Mouse (Mus musculus) kidney, embryonic 14.5 days (tissue): ENCODE measurements at regions not wholly inside any gene's neighbourhood (a gene's known extent, or its start where the extent isn't known, plus 50 kb on each side); places are given as distances from the start of the nearest gene placed in this dataset.

ENCODE experiments used
- ATAC-seq: fragments of 200-750 bp; cut with Nextera tagmentation; 2 replicates; pipeline ENCODE4 v1.8.0; 2017; ENCODE audit warnings: moderate number of reproducible peaks, mild to moderate bottlenecking, moderate TSS enrichment, moderate library complexity; ENCODE audit not compliant: low FRiP score, low TSS enrichment
- H3K27ac ChIP-seq: fragments of 300-500 bp; sonication (generic); 2 replicates; pipeline ENCODE4 v1.5.1; 2014; ENCODE audit warnings: low read depth, mild to moderate bottlenecking, low read length, moderate library complexity, mixed read lengths
- H3K27me3 ChIP-seq: fragments of 300-500 bp; sonication (generic); 2 replicates; pipeline ENCODE4 v1.6.1; 2014; ENCODE audit warnings: mild to moderate bottlenecking, low read length; ENCODE audit not compliant: control insufficient read depth, insufficient read depth
- H3K36me3 ChIP-seq: fragments of 300-500 bp; sonication (generic); 2 replicates; pipeline ENCODE4 v1.6.1; 2014; ENCODE audit warnings: low read length, mixed read lengths; ENCODE audit not compliant: control insufficient read depth, insufficient read depth
- H3K4me1 ChIP-seq: fragments of 300-500 bp; sonication (generic); 2 replicates; pipeline ENCODE4 v1.6.1; 2014; ENCODE audit warnings: low read length, mixed read lengths; ENCODE audit not compliant: control insufficient read depth, insufficient read depth
- H3K4me2 ChIP-seq: fragments of 300-500 bp; sonication (generic); replicated peaks from 2 replicates; pipeline ENCODE4 v1.6.1; 2014; ENCODE audit warnings: low read depth, mild to moderate bottlenecking, low read length
- H3K4me3 ChIP-seq: fragments of 300-500 bp; sonication (generic); 2 replicates; pipeline ENCODE4 v1.5.1; 2014; ENCODE audit warnings: mild to moderate bottlenecking, low read length
- H3K9ac ChIP-seq: fragments of 300-500 bp; sonication (generic); 2 replicates; pipeline ENCODE4 v1.6.1; 2014; ENCODE audit warnings: low read depth, mild to moderate bottlenecking, low read length, moderate library complexity
- H3K9me3 ChIP-seq: fragments of 300-500 bp; sonication (generic); 2 replicates; pipeline ENCODE4 v1.6.1; 2016; ENCODE audit warnings: low read length; ENCODE audit not compliant: control insufficient read depth
- WGBS: fragments of 180-500 bp; shearing (Covaris S2); extraction: QIAGEN DNeasy Blood & Tissue Kit; methylation state at CpG from one replicate; pipeline ENCODE4 v1.1.7; 2014; 5-methylcytosine and 5-hydroxymethylcytosine counted together

DNA sequence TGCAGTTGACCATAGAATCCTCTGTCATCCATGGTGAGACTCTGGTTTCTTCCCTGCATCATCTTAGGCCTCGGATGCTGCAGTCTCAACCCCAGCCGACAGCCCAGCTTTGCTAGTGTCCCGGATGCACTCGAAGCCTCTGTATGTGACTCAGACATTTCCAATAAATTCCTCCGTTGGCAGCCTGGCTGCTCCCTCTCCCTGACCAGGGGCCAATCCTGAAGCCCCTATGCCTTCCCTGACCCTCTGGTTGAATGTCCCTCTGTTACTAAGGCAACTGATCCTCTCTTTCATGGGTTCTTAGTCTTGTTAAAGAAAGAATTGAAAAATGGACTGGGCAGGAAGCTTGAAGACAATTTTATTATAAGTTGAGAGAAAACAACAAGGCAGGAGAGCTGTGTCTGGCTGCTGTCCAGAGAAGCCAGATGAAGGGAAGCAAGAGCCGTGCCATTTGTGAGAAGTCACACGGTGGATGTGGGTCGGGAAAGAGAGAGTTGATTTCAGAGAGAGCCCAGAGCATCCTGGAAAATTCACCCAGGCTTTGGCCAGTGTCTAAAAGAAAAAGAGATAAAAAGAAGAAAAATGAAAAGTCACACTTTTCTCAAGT is 131.2 kb downstream of the Matn1 start:
- Histone ChIP-seq H3K36me3 (no peaks in the 10 kb centered on the region), H3K4me3 (no peak overlapping the region), H3K27me3 (no peaks in the 10 kb centered on the region), H3K9ac (no peak overlapping the region), H3K9me3 (no peaks in the 10 kb centered on the region), H3K4me2 (no peak overlapping the region), H3K27ac (no peak overlapping the region), H3K4me1 (0 out of 2 replicates have a peak, but pooled peaks cover 3% of the 10 kb centered on the region)
- WGBS: 74% methylated on average over 8 of the region's 8 CpGs
- no peak for ATAC-seq

DNA sequence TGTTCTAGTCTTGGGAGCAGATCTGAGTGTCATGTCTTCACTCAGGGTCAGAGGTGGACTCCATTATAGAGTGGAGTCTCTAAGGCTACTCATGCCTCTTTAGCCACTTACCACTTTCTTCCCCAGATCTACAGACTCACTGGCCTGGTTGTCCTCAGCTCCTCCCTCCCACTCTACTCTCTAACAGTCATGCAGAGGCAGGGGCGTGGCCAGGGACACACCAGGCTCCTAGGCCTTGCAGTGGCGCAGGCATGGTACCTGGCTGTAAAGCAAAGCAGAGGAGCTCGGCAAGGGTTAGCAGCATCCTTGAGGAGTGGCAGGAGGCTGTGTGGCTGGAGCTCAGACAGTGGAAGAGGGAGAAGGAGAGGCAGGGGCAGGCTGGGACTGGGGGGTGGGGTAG is 132.4 kb downstream of the Matn1 start:
- H3K4me1 ChIP-seq: 0 out of 2 replicates have a peak, but pooled peaks cover 3% of the 10 kb centered on the region
- no peak overlapping the region for H3K4me2 ChIP-seq
- 72% methylated on average over 3 of the region's 3 CpGs for WGBS
- H3K36me3 ChIP-seq: no peaks in the 10 kb centered on the region
- ATAC-seq: no peak
- no peaks in the 10 kb centered on the region for H3K9me3 ChIP-seq
- H3K9ac ChIP-seq: no peak overlapping the region
- no peak overlapping the region for H3K27ac ChIP-seq
- no peak overlapping the region for H3K4me3 ChIP-seq
- H3K27me3 ChIP-seq: no peaks in the 10 kb centered on the region

DNA sequence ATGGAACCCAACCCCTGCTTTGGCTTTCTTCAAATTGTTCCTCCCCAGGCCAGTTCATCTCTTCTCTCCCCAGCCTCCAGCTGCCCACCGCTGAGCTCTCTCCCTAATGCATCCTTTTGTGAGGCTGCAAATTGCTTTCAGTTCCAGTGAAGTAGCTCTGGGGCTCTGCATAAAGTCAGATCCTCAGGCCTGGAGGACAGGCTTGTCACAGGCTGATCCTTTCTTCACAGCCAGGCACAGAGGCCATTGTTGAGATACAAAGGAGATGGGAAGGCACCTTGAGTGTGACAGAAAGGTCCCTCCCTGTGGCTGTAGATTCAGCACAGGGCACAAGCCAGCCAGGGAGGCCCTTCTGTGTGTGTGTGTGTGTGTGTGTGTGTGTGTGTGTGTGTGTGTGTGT is 135.9 kb downstream of the Matn1 start:
- no peak overlapping the region for H3K9ac ChIP-seq
- no peak overlapping the region for H3K27ac ChIP-seq
- no peak overlapping the region for H3K4me3 ChIP-seq
- no peaks in the 10 kb centered on the region for H3K4me1 ChIP-seq
- H3K27me3 ChIP-seq: no peaks in the 10 kb centered on the region
- no peak for ATAC-seq
- H3K4me2 ChIP-seq: no peak overlapping the region
- 33% methylated on average over 1 of the region's 1 CpGs for whole genome bisulfite sequencing
- H3K36me3 ChIP-seq: no peaks in the 10 kb centered on the region
- H3K9me3 ChIP-seq: no peaks in the 10 kb centered on the region

DNA sequence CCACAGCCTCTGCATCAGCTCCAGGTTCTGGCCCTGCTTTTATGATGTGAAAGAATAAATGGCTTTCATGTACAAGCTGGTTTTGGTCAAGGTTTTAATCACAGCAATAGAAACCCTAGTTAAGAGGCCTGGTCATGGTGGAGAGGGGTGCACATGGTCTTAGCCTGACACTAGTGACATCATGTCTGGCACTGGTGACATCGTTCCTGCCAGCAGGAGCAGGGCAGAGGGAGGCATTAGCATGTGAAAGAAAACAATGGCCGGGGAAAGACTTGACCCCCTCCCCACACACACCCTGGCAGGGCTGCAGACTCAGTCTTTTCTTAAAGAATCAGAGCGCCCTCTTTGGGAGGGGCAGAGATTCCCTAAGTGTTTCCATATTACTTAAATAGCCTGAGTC is 139.2 kb downstream of the Matn1 start:
- H3K4me2 ChIP-seq: no peak overlapping the region
- H3K36me3 ChIP-seq: no peaks in the 10 kb centered on the region
- H3K4me1 ChIP-seq: no peaks in the 10 kb centered on the region
- H3K9me3 ChIP-seq: no peaks in the 10 kb centered on the region
- no peak overlapping the region for H3K27ac ChIP-seq
- H3K9ac ChIP-seq: no peak overlapping the region
- 65% methylated on average over 3 of the region's 3 CpGs for WGBS
- no peak overlapping the region for H3K4me3 ChIP-seq
- H3K27me3 ChIP-seq: no peaks in the 10 kb centered on the region
- ATAC-seq: no peak

DNA sequence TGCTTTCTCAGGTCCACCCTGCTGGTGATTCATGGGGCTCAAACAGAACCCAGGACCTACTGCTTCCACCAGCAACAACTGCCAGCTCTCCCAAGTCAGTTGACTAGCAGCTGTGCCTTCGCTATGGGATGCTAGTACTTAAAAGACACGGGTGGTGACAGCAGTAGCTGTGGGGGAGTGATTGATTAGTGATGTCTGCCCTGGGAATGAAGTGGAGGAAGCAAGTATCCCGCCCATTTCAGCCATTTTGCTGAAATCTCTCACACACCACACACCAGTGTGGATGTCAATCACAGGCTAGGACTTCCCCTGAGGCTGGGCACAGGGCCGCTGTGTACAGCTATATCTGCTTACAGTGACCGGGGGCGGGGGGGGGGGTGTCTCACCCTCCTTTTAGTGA is 153.2 kb downstream of the Matn1 start:
- Histone ChIP-seq H3K4me1 (no peaks in the 10 kb centered on the region), H3K9ac (no peak overlapping the region), H3K27ac (no peak overlapping the region), H3K27me3 (no peaks in the 10 kb centered on the region), H3K4me2 (no peak overlapping the region), H3K4me3 (no peak overlapping the region), H3K9me3 (no peaks in the 10 kb centered on the region), H3K36me3 (no peaks in the 10 kb centered on the region)
- ATAC-seq: no peak
- 25% methylated on average over 6 of the region's 6 CpGs for WGBS

DNA sequence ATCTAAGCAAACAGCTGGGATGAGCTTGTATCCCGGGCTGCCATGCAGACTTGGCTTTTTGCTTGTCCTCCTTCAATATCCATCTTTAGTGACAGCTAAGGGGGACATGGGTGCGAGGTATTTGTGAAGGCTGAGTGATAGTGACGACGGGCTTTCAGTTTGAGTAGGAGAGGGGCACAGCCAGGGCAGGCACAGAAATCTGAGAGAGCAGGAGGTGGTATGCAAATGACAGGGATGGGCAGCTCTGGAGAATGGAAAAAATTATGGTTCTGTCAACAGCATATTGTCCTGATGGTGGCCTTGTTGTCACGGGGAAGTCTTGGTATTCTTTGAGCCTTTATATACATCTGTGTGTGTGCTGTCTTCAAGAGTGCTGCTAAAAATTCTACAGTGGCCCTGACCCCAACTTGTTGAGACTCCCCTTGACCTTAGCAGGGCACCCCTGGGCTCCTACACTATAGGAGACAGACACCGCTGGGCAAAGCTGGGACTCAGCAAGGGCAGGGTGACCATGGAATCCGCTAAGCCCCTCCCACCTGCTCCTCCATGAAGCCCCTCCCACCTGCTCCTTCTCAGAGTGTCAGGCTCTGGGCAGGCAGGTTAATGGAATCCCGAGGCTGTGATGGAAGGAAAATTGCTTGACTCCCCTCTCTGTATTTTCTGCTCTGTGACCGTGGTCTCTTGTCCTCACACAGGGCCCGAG is 156.1 kb downstream of the Matn1 start:
- WGBS: 42% methylated on average over 10 of the region's 10 CpGs
- no peaks in the 10 kb centered on the region for H3K9me3 ChIP-seq
- H3K27ac ChIP-seq: no peak overlapping the region
- peak overlapping the region; percentile 32 for H3K4me2 ChIP-seq
- H3K27me3 ChIP-seq: no peaks in the 10 kb centered on the region; the same call in 1 of the 2 replicates
- ATAC-seq: peak; percentile 24; the same call in 1 of the 2 replicates
- no peaks in the 10 kb centered on the region for H3K36me3 ChIP-seq
- no peak overlapping the region for H3K4me3 ChIP-seq
- no peaks in the 10 kb centered on the region for H3K4me1 ChIP-seq
- no peak overlapping the region for H3K9ac ChIP-seq

DNA sequence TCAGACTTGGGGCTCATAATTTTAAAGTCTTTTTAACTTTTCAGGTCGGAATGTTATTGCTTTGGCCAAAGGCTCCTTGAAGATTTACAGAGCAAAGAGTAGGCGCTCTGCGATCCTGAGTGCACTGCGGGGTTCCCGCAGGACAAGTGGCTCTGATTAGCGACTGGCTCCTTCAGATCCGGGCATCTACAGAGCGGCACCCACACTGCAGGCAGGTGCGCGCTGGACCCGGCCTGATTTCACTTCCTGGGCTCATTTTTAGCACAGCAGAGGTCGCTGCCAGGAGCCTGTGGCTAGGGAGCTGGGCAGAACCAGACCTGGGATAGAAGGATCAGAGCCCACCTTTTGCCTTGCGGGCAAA is 156.6 kb downstream of the Matn1 start:
- H3K27ac ChIP-seq: no peak overlapping the region
- peak overlapping the region; percentile 32 for H3K4me2 ChIP-seq
- no peaks in the 10 kb centered on the region for H3K36me3 ChIP-seq
- H3K4me1 ChIP-seq: no peaks in the 10 kb centered on the region
- no peak for ATAC-seq
- no peak overlapping the region for H3K9ac ChIP-seq
- H3K27me3 ChIP-seq: no peaks in the 10 kb centered on the region; the same call in 1 of the 2 replicates
- WGBS: 19% methylated on average over 13 of the region's 13 CpGs
- no peak overlapping the region for H3K4me3 ChIP-seq
- no peaks in the 10 kb centered on the region for H3K9me3 ChIP-seq

DNA sequence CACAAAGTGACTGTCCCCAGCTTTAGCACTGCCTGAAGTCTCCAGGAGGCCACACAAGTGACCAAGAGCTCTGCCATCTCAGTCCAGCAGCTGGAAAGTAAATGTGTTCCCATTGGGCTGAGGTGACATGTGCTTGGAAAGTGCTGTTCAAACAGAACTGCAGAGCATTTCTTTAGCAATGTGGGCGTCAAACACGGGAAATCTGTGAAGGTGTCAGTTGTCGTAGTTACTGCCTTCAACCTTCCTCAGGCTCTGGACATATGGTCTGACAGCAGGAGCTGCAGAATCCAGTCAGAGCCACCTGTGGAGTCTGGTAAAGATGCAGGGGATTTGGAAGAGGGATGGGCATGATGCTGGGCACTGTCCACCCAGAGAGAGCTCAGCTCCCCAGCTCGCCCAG is 158.0 kb downstream of the Matn1 start:
- Histone ChIP-seq H3K4me3 (no peak overlapping the region), H3K36me3 (no peaks in the 10 kb centered on the region), H3K27me3 (peaks cover 2% of the 10 kb centered on the region; the same call in 1 of the 2 replicates), H3K4me2 (no peak overlapping the region), H3K4me1 (no peaks in the 10 kb centered on the region), H3K27ac (no peak overlapping the region), H3K9me3 (no peaks in the 10 kb centered on the region), H3K9ac (no peak overlapping the region)
- 51% methylated on average over 4 of the region's 4 CpGs for WGBS
- ATAC-seq: no peak

DNA sequence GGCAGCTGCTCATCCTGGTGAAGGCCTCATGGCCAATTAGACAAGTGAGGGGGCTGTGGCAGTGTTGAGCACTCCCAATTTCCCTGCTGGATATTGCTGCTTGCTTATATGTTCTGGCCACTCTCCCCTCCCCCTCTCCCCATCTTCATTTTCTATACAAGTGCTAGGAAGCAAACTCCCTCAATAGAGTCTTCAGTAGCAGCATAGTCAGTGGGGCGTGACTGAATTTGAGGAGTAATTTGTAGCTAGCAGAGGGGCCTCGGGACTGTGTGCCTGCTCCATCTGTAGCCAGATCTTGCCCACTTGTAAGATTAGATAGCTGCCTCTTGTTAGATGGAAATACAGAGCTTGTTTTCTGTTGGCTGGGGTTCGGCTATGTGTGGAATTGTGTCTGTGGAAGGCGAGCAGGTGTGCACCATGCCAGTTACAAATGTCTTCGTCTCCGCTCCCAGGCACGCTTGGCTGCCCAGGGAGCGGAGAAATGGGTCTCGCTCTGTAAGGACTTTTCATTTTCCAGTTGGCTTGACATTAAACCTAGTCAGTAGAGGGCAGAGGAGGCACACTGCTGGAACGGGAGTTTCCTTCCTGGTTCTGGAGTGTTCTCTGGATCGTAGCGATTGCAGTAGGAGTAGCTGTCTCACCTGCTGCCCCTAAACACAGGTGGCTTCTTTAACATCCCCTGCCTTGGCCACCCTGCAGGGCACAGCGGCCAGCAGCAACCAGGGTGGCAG is 163.1 kb downstream of the Matn1 start:
- peak; percentile 62 for ATAC-seq
- Histone ChIP-seq H3K4me2 (peak overlapping the region; percentile 10; the same call in 1 of the 2 replicates), H3K27me3 (peaks cover 2% of the 10 kb centered on the region; the same call in 1 of the 2 replicates), H3K9ac (no peak overlapping the region), H3K27ac (no peak overlapping the region; the same call in 1 of the 2 replicates), H3K36me3 (no peaks in the 10 kb centered on the region), H3K4me1 (0 out of 2 replicates have a peak, but pooled peaks cover 6% of the 10 kb centered on the region), H3K4me3 (no peak overlapping the region), H3K9me3 (no peaks in the 10 kb centered on the region)
- 43% methylated on average over 13 of the region's 13 CpGs for WGBS
